Mouse (Mus musculus): ENCODE results near the gene Tbc1d14.

GRCm38 (mm10) chr5:36549243-36549642, 43.8 kb downstream of the Tbc1d14 start:
- TF ChIP-seq ZNF384 (IDR thresholded peaks at IDR 0.05; ENCODE audit: low read depth, low read length) (no peak), MAFK (IDR thresholded peaks at IDR 0.05; ENCODE audit: insufficient read depth, low read depth, low read length) (no peak), CHD2 (IDR thresholded peaks at IDR 0.05; ENCODE audit: low read depth, low read length) (no peak), HCFC1 (IDR thresholded peaks at IDR 0.05; ENCODE audit: borderline replicate concordance, insufficient read depth, low read length) (no peak)
